Mouse (Mus musculus): Measurements from ENCODE around the gene Shisal1.

DNA sequence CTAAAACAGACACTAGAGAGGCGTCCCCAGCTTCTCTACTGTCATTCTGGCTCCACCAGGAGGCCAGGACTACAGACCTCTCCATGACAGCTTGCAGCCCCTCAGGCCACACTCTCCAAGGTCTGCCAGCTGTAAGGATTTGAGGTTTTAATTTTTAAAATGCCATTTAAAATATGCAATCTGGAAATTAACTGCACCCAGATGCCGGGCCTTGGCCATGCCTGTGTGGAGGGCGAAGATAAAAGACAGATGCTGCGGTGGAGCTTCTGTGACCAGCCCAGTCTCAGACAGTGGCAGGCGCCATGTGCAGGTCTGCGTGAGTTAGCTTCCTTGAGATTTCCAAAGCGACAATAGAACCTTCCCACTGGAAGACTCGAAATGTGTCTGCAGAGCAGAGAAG, 36.8 kb downstream of the Shisal1 start:
- TF ChIP-seq CHD2 (IDR thresholded peaks at IDR 0.05; ENCODE audit: low read depth, low read length), result no peak
- no peak for TF ChIP-seq HCFC1 (IDR thresholded peaks at IDR 0.05; ENCODE audit: borderline replicate concordance, insufficient read depth, low read length)
